Mouse (Mus musculus): ENCODE results near the gene Kantr. TPM values are rescaled to one million over a fixed set of nuclear protein-coding genes. Genes with fewer than 3 reads are reported as not detected.

The Kantr gene
- polyA plus RNA-seq (2011; ENCODE audit: insufficient read depth, insufficient read length, low replicate concordance, missing spikeins): 1.5 and 8.3 TPM in 2 replicates

DNA sequence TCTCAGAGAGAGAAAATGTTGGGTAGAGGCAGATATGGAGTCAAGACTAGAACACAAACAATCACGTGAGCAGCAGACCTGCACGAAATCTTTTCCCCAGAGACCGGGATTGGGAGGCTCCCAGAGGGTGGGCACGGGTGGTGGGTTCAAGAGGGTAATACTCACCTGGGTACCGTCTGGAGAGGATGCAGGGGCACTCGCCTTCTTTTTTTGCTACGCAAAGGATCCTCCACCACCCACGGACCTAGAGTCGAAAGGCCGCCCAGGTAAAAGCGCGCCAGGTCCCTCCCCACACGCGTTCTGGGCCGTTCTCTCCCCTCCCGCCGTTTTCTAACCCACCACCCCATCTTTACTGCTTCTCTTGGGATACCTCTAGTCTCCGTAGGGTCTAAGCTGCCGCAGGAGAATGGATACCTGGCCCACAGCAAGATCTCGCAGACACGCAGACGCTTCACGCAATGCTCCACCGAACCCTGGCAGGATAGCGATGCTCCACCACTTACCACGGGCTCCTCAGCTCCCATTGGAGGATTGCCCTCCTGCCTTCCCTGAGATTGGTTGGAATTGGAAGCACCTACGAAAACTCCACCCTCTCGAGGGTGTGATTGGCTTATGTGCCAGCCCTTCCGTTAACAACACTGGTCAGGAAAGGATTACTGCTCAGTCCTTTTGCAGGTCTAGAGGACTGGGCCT lies at the start of gene Kantr:
Kantr (minus strand) TSS at position 500 of the 693 bp plus-strand sequence.
- H3K4me1 ChIP-seq (ENCODE audit: control insufficient read depth, insufficient read depth, low read length): no peaks in the 10 kb centered on the region
- TF ChIP-seq POLR2A (IDR thresholded peaks at IDR 0.05; ENCODE audit: borderline replicate concordance, control insufficient read depth, low read depth, low read length): 0 out of 2 replicates have a peak, but pooled peaks have one; percentile 39
- TF ChIP-seq CTCF (IDR thresholded peaks at IDR 0.05; ENCODE audit: control insufficient read depth, insufficient read depth, low read length): no peak
- WGBS: 9% methylated on average over 29 of the region's 29 CpGs
- H3K27ac ChIP-seq (ENCODE audit: control insufficient read depth, insufficient read depth, low read depth, low read length, poor library complexity): peak within 1 kb of the TSS; percentile 66
- peak within 1 kb of the TSS; percentile 92 for H3K4me3 ChIP-seq (replicated peaks; ENCODE audit: control insufficient read depth, low read depth, low read length)

DNA sequence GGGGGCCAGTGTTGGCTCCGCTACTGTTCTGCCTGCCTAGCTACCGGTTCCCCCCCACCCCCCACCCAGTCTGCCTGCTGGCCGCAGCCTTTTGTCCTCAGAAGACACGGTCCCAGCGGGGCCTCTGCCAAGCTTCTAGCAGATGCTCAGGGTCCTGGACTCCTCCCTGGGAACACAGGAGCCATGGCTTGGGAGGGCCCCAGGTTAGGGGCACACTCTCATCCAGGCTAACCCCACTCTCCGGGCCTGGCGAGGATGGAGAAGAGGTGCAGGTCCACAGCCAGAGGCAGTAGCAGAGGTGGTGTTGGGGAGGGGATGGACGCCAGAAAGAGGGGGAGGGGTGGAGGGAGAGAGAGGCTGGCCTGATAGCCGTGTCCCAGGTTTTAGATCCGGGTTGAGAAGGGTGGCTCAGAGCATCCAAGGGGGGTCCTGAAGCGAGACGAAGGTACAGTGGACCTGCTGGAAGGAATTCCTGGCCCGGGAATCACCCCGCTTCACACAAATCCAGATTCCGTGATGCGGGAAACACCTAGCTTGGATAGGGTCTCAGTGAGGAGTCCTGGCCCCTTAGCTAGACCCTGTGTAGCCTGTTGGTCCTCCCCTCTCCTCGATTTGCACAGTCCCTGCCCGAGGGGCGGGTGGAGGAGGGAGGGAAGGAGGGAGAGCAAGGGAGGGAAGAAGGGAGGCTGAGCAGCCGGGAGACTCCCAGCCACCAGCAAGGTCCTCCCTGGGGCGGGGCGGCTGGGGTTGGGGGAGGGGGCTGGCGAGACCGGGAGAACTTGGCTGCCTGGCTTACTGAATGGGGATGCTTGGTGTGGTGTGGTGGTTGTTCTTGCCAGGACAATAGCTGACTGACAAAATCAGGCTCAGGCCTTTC lies 41.3 kb upstream of the Kantr start, which contains the start of gene Gpr173:
Gpr173 (minus strand) TSS at position 308 of the 877 bp plus-strand sequence.
- no peak within 1 kb of the TSS for H3K27ac ChIP-seq (ENCODE audit: control insufficient read depth, insufficient read depth, low read depth, low read length, poor library complexity)
- TF ChIP-seq CTCF (IDR thresholded peaks at IDR 0.05; ENCODE audit: control insufficient read depth, insufficient read depth, low read length) (no peak), POLR2A (IDR thresholded peaks at IDR 0.05; ENCODE audit: borderline replicate concordance, control insufficient read depth, low read depth, low read length) (no peak)
- H3K4me1 ChIP-seq (ENCODE audit: control insufficient read depth, insufficient read depth, low read length): no peaks in the 10 kb centered on the region
- WGBS: 31% methylated on average over 22 of the region's 24 CpGs
- no peak within 1 kb of the TSS for H3K4me3 ChIP-seq (replicated peaks; ENCODE audit: control insufficient read depth, low read depth, low read length)

DNA sequence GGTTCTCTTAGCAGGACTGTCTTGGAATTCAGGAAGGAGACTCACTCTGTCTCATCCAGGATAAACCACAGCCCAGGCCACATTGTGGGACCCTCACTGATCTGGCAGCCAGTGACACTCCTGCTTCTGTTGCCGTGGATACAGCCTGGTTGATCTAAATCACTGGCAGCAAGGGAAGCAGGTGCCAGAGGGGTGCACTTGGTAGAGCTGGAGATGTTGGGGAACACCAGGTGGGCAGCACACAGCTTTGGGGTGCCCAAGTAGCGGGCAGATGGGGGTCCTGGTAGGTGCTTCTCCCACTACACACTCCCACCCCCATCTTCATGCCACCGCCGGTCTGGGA lies 40.7 kb upstream of the Kantr start:
- WGBS: 55% methylated on average over 2 of the region's 4 CpGs
- TF ChIP-seq POLR2A (IDR thresholded peaks at IDR 0.05; ENCODE audit: borderline replicate concordance, control insufficient read depth, low read depth, low read length) (no peak), CTCF (IDR thresholded peaks at IDR 0.05; ENCODE audit: control insufficient read depth, insufficient read depth, low read length) (no peak)
- no peak overlapping the region for H3K27ac ChIP-seq (ENCODE audit: control insufficient read depth, insufficient read depth, low read depth, low read length, poor library complexity)
- H3K4me1 ChIP-seq (ENCODE audit: control insufficient read depth, insufficient read depth, low read length): no peaks in the 10 kb centered on the region
- H3K4me3 ChIP-seq (replicated peaks; ENCODE audit: control insufficient read depth, low read depth, low read length): no peak overlapping the region

DNA sequence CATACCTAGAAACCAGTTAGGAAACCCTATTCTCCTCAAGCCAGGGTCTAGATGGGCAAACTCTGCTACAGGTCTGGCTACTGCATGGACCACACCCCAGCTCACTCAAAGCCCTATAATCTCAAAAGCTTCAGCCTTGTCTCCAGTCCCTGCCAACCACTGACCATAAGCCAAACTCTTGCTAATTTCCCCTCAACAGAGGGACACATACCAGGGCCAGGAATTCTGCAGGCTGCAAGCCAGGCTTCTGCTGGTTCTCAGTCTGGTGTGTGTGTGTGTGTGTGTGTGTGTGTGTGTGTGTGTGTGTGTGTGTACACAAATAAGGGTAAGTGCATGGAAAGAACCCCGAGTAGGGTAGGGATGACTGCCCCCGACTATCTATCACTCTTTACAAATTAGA lies 39.1 kb upstream of the Kantr start:
- WGBS: 94% methylated on average over 2 of the region's 2 CpGs
- H3K4me3 ChIP-seq (replicated peaks; ENCODE audit: control insufficient read depth, low read depth, low read length): no peak overlapping the region
- TF ChIP-seq POLR2A (IDR thresholded peaks at IDR 0.05; ENCODE audit: borderline replicate concordance, control insufficient read depth, low read depth, low read length) (no peak), CTCF (IDR thresholded peaks at IDR 0.05; ENCODE audit: control insufficient read depth, insufficient read depth, low read length) (no peak)
- no peaks in the 10 kb centered on the region for H3K4me1 ChIP-seq (ENCODE audit: control insufficient read depth, insufficient read depth, low read length)
- H3K27ac ChIP-seq (ENCODE audit: control insufficient read depth, insufficient read depth, low read depth, low read length, poor library complexity): no peak overlapping the region

DNA sequence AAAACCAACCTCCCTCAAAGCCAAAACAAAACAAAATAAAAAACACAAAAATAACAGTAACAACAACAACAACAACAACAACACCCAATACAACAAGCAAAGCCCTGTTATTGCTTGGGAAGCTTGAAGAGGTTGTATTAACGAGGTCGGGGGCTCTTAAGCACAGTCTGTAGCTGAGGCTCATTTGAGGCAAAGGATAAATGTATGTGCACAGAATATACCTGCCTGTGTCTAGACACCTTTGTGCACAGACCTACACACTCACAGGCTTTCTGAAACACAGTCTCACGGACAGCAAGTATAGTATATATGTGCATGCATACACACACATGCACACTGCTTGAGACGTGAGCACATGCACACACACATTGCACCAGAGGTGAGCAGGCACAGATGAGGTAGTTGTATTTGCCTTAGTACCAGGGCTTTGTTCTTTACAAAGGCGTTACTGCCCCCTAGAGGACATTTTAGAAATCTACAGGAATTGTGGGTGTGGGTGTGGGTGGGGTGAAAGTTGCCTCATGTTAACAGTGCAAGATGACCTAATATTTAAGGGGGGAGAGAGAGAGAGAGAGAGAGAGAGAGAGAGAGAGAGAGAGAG lies 25.4 kb upstream of the Kantr start:
- no peak overlapping the region for H3K4me3 ChIP-seq (replicated peaks; ENCODE audit: control insufficient read depth, low read depth, low read length)
- 20% methylated on average over 5 of the region's 5 CpGs for WGBS
- no peak overlapping the region for H3K27ac ChIP-seq (ENCODE audit: control insufficient read depth, insufficient read depth, low read depth, low read length, poor library complexity)
- no peaks in the 10 kb centered on the region; the same call in 1 of the 2 replicates for H3K4me1 ChIP-seq (ENCODE audit: control insufficient read depth, insufficient read depth, low read length)
- peak; percentile 11; the same call in 1 of the 2 replicates for TF ChIP-seq CTCF (IDR thresholded peaks at IDR 0.05; ENCODE audit: control insufficient read depth, insufficient read depth, low read length)
- no peak for TF ChIP-seq POLR2A (IDR thresholded peaks at IDR 0.05; ENCODE audit: borderline replicate concordance, control insufficient read depth, low read depth, low read length)

DNA sequence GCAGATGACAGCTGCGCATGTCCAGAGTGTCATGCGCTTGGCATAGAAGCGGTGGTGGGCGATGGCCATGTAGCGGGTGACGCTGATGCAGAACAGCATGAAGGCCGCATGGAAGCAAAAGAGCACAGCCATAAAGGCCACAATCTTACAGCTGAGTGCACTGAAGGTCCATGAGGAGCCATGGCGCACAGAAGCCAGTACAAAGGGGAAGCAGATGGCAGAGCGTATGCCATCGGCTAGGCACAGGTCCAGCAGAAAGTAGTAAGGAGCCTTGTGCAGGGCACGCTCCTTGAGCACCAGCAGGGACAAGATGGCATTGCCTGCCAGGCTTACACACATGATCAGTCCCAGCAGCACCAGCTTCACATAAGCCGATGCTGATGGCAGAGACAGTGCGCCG lies 19.7 kb upstream of the Kantr start:
- Histone ChIP-seq H3K27ac (ENCODE audit: control insufficient read depth, insufficient read depth, low read depth, low read length, poor library complexity) (no peak overlapping the region), H3K4me1 (ENCODE audit: control insufficient read depth, insufficient read depth, low read length) (no peaks in the 10 kb centered on the region), H3K4me3 (replicated peaks; ENCODE audit: control insufficient read depth, low read depth, low read length) (no peak overlapping the region)
- 82% methylated on average over 14 of the region's 14 CpGs for WGBS
- TF ChIP-seq CTCF (IDR thresholded peaks at IDR 0.05; ENCODE audit: control insufficient read depth, insufficient read depth, low read length): no peak

DNA sequence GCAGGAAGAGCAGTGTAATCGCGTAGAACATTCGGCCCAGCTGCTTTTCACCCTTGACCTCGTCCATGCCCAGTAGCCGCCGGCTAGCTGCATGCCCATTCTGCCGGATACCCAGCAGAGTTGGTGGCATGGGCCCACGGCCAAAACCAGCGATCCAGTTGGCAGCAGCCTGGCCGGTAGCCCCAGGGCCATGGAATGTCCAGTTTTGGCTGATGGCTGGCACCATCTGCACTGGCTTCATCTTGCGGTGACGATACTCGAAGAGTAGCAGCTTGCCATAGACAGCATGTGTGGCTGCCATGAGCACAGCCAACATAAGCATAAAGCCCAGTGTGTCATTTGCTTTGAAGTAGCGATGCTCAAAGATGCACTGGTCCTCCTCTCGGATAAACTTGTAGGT lies 19.3 kb upstream of the Kantr start:
- TF ChIP-seq POLR2A (IDR thresholded peaks at IDR 0.05; ENCODE audit: borderline replicate concordance, control insufficient read depth, low read depth, low read length) (no peak), CTCF (IDR thresholded peaks at IDR 0.05; ENCODE audit: control insufficient read depth, insufficient read depth, low read length) (no peak)
- 89% methylated on average over 15 of the region's 15 CpGs for WGBS
- Histone ChIP-seq H3K4me3 (replicated peaks; ENCODE audit: control insufficient read depth, low read depth, low read length) (no peak overlapping the region), H3K4me1 (ENCODE audit: control insufficient read depth, insufficient read depth, low read length) (no peaks in the 10 kb centered on the region), H3K27ac (ENCODE audit: control insufficient read depth, insufficient read depth, low read depth, low read length, poor library complexity) (no peak overlapping the region)

DNA sequence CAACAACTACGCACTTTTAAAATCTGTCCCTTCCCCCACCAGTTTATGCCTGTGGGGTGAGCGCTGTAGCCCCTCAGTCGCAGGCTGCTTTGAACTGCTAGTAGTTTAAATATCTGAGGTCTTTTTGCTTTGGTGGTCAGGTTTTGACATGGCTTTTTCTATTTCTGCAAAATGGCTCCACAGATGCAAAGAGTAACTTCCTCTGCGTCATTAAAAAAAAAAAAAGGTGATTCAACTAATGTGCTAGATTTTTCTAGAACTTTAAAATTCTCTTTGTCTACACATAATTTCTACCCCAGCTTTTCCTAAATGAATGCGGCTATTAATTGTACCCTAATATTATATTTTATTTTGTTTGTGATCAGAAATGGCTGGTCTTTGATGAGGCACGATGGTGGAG lies 15.6 kb upstream of the Kantr start:
- 30% methylated on average over 6 of the region's 6 CpGs for WGBS
- TF ChIP-seq CTCF (IDR thresholded peaks at IDR 0.05; ENCODE audit: control insufficient read depth, insufficient read depth, low read length) (no peak), POLR2A (IDR thresholded peaks at IDR 0.05; ENCODE audit: borderline replicate concordance, control insufficient read depth, low read depth, low read length) (no peak)

More for the DNA sequence above, 15.6 kb upstream of the Kantr start:
- H3K4me3 ChIP-seq (replicated peaks; ENCODE audit: control insufficient read depth, low read depth, low read length): peak overlapping the region; percentile 74
- H3K27ac ChIP-seq (ENCODE audit: control insufficient read depth, insufficient read depth, low read depth, low read length, poor library complexity): peak overlapping the region; percentile 10
- H3K4me1 ChIP-seq (ENCODE audit: control insufficient read depth, insufficient read depth, low read length): no peaks in the 10 kb centered on the region

All from bone marrow, adult 2 months (tissue).